Mouse (Mus musculus) CH12.LX (cell line): Measurements from ENCODE around the gene Cbl.

Experiments
- BHLHE40 ChIP-seq: IDR thresholded peaks from 2 replicates; pipeline ENCODE4 v1.6.1; 2011; ENCODE audit warnings: mild to moderate bottlenecking, low read depth, low read length, improper control_type of control experiment
- CHD1 ChIP-seq: IDR thresholded peaks from 2 replicates; pipeline ENCODE4 v1.6.1; 2012; ENCODE audit warnings: low read depth, low read length, improper control_type of control experiment, inconsistent platforms
- CTCF ChIP-seq, 2 experiments: IDR thresholded peaks in 1 of 2; conservative IDR thresholded peaks in 1 of 2; 2 replicates each; pipeline ENCODE4 v1.5.1; 2011 to 2012; ENCODE audit warnings: low read depth in 2 of 2, low read length in 2 of 2, improper control_type of control experiment in 1 of 2, inconsistent platforms in 1 of 2, mild to moderate bottlenecking in 1 of 2, moderate library complexity in 1 of 2
- ELF1 ChIP-seq: IDR thresholded peaks from 2 replicates; pipeline ENCODE4 v1.6.1; 2014; ENCODE audit warnings: low read depth, mild to moderate bottlenecking, inconsistent platforms, low read length, improper control_type of control experiment
- HCFC1 ChIP-seq: IDR thresholded peaks from 2 replicates; pipeline ENCODE4 v1.6.1; 2012; ENCODE audit warnings: low read depth, mild to moderate bottlenecking, inconsistent platforms, low read length, improper control_type of control experiment
- MXI1 ChIP-seq: IDR thresholded peaks from 2 replicates; pipeline ENCODE4 v1.6.1; 2011; ENCODE audit warnings: mild to moderate bottlenecking, low read depth, low read length, improper control_type of control experiment

GRCm38 (mm10) chr9:44106596-44106995, 127.3 kb downstream of the Cbl start:
- no peak for TF ChIP-seq ELF1
- no peak for TF ChIP-seq CTCF (conservative IDR thresholded peaks at IDR 0.05 in 1 of 2, IDR thresholded peaks at IDR 0.05 in 1 of 2; ENCODE audit: low read depth in 2 of 2, low read length in 2 of 2)
- TF ChIP-seq MXI1, result no peak
- TF ChIP-seq HCFC1, result no peak
- TF ChIP-seq BHLHE40, result no peak
- no peak for TF ChIP-seq CHD1
